Mouse (Mus musculus): ENCODE measurements at regions not wholly inside any gene's neighbourhood (a gene's known extent, or its start where the extent isn't known, plus 50 kb on each side); places are given as distances from the start of the nearest gene placed in this dataset.

DNA sequence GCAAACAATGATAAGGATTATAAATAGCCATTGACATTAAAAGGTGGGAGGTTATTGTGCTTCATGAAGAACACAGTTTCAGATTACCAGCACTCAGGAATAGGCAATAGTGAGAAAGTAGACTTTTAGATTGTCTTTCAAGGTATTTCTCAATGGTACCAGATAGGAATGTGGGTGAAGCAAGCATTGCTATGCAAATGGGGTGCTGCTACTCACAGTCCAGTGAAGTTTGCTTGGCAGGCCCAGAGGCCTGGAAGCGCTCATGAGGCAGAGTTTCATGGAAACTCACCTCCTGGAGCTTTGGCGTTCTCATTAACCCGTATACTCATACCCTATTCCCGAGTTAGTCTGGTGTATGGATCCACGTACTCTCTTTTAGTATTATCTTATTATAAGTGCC is 793.5 kb downstream of the Nova1 start:
- TF ChIP-seq CTCF (IDR thresholded peaks at IDR 0.05) (no peak), EP300 (IDR thresholded peaks at IDR 0.05) (no peak)

All from lung, postnatal 0 days (tissue).